Mouse (Mus musculus) neural tube, embryonic 10.5 days (tissue): ENCODE results near the gene Gm12169.
"Not testable (repeated sequence)": the region's sequence is repeated elsewhere in the genome, so short reads cannot be mapped to it uniquely, and the experiment has no call there.

Experiments
- DNase-seq: peaks from one replicate; pipeline ENCODE4 v3.0.0-alpha.2; 2017; ENCODE audit warnings: low spot score; ENCODE audit errors: extremely low spot score

The Gm12169 gene

DNA sequence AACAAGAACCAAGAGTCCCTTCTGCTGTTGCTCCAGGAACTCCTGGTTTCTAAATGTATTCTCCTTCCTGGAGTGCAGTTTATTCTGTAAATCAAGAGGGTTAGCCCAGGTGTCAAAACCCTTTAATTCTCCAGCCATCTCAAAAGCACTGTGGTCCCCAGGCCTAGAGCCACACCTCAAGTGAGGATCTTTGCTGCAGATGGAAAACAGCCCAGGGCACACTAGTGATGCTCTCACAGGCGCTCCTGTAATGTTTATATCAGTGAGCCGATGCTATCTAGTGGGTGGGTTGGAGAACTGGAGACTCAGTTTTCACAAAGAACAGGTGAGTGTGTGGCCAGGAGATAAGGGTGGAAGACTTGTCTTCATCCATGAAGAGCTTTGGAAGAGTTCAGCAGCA, at the start of gene Gm12169:
Gene Gm12169 (plus strand): TSS at position 301 of the 400 bp plus-strand sequence.
- DNase-seq, result no peak

DNA sequence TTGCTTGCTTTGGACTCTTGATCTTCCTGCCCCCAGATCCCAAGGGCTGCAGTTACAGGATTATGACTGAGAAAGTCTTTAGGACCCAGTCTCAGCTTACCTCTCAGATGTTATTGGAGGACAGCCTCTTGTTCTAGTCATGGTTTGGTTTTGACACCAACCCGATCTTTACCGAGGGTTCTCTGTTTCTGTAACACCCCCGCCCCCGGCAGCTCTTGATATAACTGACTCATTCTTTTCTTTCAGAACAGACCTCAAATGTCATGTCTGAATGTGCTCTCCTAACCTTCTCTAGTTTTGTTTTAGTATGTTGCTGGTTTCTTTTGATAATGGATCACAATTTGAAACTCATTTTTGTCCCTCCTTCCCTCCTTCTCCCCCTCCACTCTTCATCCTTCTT, 49.8 kb upstream of the Gm12169 start:
- no peak for DNase-seq

DNA sequence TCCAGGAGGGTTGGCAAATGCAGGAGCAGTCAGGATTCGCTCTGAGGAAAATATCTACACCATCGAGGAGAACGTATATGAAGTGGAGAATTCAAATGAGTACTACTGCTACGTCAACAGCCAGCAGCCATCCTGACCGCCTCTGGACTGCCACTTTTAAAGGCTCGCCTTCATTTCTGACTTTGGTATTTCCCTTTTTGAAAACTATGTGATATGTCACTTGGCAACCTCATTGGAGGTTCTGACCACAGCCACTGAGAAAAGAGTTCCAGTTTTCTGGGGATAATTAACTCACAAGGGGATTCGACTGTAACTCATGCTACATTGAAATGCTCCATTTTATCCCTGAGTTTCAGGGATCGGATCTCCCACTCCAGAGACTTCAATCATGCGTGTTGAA, 44.7 kb upstream of the Gm12169 start:
- DNase-seq, result no peak

DNA sequence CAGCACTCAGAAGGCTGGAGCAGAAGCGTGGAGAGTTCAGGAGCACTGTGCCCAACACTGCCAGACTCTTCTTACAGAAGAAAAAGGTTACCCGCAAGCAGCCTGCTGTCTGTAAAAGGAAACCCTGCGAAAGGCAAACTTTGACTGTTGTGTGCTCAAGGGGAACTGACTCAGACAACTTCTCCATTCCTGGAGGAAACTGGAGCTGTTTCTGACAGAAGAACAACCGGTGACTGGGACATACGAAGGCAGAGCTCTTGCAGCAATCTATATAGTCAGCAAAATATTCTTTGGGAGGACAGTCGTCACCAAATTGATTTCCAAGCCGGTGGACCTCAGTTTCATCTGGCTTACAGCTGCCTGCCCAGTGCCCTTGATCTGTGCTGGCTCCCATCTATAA, 43.5 kb upstream of the Gm12169 start:
- no peak for DNase-seq

DNA sequence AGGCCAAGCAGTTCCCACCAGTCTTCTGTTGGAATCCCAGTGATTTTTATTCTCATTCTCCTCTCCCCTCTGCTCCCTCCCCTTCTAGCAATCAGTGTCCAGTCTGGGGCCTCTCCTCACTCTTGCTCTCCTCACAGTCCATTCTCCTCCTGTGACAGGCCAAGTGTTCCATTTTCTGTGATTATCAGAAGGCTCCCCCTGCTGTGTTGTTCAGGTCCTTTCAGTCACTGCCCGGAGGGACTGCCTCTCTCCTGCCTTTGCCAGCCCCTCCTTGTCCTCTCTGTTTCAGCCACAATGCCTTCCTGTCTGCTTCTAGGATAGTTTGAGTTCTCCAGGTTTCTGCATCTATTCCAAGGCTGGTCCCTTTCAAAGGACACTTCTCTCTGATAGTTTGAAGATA, 35.8 kb upstream of the Gm12169 start:
- DNase-seq, result no peak

DNA sequence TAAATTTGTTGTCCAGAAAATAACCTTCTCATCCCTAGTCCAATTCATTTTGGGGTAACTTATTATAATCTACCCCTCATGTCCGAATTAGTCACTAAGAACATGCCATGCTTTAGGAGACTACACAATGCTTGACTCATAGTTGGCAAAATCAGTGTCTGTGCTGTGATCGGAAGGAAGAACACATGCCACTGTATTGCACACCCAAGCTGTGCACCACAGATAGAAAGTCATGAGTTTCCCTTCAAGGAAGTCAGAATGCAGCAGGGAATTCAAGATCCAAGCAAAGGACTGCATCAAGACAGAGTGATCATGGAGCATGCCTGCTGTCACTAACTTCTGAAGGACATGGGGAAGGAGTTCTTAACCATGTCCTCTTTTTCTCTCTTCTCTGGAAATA, 35.4 kb upstream of the Gm12169 start:
- DNase-seq, result no peak

DNA sequence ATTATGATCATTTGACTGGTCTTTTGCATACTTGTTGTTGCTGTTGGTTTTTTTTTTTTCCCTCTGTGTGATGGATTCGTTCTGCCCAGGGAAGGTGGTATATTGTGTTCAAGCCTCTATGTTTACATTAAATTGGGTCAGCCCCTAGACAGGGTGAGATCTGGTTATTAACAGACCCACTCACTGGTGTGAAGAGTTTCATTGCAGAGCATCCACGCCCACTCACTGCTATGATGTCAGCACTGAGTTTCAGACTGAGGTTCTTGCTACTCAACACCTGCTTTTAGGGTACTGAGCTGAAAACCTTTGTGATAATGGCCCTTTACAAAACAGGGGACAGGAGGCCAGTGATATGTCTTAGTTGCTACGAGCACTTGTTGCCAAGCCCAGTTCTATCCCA, 16.9 kb upstream of the Gm12169 start:
- no peak for DNase-seq

DNA sequence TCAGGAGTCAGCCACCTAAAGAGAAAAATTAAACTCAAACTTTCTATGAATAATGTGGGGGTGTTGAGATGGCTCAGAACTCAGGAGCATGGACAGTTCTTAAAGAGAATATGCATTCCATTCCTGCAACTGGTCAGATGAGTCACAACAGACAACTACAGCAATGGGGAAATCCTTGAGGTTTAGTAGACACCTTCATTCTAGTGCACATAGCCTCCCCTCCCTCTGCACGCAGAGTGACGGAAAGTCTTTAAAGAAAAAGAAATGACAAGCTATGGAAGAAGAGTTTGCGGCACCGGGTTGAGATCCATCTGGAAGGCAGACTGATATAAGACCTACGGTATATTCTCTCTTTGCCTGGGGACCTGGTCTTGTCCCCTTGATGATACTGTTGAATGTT, 14.1 kb upstream of the Gm12169 start:
- no peak for DNase-seq

DNA sequence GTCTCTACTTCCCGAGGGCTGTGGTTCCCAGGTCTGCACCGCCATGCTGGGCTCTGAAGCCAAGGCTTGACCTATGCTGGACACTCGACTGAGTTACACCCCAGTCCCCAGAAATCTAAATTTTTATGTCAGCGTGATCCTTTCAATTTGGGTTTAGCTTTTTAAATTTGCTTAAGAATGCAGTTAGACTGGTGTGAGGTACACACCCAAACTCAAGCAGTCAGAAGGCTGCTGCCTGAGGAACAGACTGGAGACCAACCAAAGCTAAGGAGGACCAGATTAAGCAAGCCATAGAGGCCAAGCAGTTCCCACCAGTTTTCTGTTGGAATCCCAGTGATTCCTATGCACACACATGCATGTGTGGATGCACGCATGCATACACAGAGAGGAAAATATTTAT, 2.7 kb upstream of the Gm12169 start:
- DNase-seq, result not testable (repeated sequence)

DNA sequence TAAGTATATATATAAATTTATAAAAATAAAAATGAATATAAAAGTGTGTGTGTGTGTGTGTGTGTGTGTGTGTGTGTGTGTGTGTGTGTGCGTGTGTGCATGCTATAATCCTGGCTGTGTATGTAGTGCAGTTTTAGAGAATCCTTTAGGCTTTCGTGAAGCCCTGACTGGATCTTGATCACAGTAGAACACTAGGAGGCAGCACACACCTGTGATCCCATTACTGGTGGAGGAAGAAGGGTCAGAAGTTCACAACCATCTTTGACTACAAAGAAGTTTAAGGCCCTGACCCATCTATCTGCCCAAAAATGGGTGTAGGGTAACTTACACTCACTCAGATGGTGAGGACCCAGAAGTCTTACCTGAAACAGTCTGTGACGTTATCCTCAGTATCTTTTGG, 1.3 kb upstream of the Gm12169 start:
- DNase-seq, result no peak

DNA sequence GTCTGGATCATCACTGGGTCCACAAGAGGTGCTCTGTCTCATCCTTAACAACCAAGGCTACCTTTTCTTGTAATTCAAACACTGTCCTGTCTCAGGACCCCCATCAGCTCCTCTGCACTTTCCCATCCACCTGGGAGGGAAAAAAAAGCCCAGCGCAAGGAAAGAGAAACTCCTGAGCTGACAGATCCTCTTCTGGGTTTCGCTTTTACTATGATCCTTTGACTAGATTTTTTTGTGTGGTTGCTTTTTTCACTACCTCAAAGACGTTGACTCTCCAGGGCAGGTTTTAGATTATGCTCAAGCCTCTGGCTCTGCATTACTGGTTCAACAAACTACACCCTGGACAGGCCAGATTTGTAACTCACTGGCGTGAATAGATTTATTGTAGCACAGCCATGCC, 6.1 kb downstream of the Gm12169 start:
- DNase-seq, result no peak

DNA sequence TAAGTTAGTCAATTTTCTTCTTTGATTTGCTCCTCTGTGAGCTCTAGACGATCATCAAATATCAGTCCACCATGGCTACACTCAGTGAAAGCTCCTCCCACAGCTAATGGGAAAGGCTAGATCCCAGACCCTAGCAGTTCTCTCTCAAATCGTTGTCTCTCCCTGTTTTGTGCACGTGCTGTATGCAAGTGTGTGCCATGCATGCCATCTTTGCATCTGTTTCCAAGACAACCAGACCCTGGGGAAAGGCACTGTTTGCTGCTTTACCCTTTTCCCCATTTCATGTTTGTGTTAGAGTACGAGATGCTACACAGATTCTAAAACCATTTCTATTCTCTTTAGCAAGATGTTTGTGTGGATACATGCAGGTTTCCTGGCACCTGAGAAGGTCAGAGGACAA, 13.0 kb downstream of the Gm12169 start:
- no peak for DNase-seq

DNA sequence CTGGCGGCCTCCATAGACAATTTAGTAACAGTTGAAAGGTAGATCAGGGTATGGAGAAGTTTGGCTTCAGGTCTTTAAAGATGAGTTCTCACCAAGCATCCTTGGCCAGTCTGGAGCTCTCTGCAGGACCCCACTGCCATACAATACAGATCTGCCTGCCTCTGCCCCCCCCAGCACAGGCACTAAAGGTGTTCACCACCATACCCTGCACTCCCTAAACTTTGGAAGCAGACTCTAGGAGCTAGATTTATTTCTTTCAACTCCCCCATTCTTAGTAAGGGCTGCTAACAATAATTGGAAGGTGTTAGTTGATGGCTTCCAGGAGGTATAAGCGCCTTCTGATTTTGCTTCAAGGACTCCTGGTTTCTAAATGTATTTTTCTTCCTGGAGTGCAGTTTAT, 19.5 kb downstream of the Gm12169 start:
- DNase-seq, result no peak

DNA sequence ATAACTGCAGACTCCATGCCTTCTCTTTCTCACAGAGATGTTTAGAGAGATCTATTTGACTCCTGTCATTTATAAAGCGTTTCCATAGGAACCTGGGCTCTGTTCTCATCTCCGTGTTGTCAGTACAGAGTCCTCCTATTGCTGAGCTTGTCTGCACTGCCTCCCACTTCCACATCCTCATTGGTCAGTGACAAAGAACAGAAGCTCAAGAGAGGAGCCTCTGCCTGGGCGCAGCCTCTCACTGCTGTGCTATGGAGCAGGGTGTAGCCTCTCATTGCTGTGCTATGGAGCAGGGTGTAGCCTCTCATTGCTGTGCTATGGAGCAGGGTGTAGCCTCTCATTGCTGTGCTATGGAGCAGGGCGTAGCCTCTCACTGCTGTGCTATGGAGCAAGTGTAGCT, 25.7 kb downstream of the Gm12169 start:
- no peak for DNase-seq

DNA sequence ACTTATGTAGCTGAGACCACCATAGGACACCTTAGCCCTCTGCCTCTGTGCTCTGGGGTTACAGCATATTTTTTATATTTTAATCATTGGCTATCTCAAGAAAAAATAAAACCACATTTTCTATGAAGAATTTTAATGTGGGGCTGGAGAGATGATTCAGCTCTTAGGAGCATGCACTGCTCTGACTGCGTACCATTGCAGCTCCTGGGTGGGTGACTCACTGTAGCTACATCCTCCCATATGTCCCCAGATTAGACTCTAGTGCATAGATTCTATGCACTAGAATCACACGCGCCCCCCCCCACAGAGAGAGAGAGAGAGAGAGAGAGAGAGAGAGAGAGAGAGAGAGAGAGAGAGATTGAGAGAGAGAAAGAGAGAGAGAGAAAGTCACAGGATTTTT, 28.7 kb downstream of the Gm12169 start:
- DNase-seq, result no peak

DNA sequence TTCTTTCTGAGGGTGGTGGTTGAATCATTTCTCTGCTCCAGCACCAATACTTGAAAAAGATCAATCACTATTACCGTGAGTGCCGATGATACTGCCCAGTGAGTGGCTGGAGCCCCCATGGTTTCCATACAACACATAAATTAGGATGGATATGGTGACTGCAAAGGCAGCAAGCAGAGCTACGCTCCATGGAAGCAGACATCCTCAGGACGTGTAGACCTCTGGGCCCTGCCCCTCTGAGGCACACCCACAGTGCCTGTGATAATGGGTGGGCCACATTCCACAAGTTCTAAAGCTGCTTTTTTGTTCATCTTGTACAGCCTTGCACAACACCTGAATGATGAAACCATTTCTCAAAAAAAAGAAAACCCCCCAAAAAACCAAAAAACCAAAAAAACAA, 37.1 kb downstream of the Gm12169 start:
- DNase-seq, result no peak

DNA sequence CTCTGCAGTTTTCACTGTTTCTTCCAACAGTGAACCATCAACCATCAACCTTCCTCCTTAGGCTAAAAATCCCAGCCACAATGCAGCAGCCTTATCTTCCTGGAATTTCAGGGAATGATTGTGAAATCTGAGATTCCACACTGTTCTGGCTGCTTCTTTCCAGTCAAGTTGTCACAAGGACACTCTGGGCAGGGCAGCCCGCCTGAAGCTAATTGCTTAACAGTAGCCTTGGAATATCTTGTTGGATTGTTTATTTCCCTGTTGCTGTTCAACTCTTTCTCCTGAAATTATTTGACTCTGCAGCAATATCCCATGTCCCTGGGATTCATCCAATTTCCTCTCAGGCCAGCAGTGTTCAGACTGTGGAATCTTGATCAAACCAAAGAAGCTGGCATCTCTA, 40.7 kb downstream of the Gm12169 start:
- DNase-seq, result no peak

DNA sequence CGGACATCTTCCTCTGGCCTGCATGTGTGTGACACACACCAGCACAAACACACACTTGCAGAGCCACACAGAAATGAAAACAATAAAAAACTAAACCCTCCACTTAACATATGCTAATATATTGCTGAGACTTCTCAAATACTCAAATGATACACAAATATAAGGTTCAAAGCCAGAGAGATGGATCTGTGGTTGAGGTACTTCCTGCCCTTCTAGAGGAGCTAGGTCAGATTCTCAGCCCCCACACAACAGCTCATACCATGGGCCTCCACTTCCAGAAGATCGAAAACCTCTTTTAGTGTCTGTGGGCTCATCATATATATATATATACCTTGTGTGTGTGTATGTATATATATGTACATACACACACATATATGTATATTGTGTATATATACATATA, 42.0 kb downstream of the Gm12169 start:
- no peak for DNase-seq

DNA sequence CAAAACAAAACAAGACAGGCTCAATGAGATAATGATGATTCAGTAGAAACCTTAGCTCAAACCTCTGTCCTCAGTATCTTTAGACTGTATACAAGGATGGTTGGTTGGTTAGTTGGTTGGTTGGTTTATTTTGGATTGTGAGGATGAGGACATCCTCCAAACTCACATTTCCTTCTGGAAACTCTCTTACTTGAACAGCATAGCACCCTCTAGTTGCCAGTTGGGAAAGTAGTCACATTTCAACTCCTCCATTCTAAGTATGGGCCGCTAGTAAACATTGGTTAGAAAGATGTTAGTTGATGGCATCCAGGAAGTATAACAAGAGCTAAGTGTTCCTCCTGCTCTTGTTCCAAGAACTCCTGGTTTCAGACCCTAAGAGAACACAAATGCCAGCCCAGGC, 45.1 kb downstream of the Gm12169 start:
- no peak for DNase-seq

DNA sequence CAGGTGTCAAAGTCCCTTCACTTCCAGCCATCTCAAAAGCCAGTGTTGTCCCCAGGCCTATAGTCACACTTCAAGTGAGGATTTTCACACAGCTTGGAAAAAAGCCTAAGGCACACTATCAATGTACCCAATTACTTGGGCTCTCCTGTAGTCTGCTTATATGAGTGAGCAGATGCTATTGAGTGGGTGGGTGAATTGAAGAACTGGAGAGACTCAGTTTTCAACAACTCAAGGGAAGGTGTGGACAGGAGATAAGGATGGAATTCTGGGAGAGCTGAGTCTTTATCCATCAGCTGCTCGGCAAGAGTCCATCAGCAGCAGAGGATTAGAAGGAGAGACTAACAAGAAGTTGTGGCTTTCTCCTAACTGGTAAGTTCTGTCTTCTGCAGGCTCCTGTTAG, 47.3 kb downstream of the Gm12169 start, which contains the start of gene BC053393:
Gene BC053393 (plus strand): TSS at position 210 of the 400 bp plus-strand sequence.
- no peak for DNase-seq

DNA sequence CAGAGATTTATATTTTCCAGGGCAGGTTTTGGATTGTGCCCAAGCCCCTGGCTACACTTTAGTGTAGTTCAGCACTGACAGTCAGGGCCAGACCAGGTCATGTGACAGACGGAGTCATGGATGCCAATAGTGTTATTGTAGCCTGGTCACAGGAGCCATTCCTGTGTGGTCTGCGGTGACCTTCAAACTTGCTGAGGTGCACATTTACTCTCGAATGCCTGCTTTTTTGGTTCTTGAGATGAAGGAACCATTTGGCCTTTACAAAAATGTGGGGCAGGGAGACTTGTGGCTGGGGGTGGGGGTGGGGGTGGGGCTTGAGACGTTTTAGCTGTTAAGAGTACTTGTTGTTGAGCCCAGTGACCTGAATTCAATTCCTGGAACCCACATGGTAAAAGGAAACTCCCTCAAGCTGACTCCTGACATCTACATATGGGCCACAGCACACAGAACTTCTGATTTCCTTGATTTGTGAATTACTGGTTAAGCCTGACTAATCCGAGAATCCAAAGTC, 54.8 kb downstream of the Gm12169 start:
- DNase-seq, result no peak

DNA sequence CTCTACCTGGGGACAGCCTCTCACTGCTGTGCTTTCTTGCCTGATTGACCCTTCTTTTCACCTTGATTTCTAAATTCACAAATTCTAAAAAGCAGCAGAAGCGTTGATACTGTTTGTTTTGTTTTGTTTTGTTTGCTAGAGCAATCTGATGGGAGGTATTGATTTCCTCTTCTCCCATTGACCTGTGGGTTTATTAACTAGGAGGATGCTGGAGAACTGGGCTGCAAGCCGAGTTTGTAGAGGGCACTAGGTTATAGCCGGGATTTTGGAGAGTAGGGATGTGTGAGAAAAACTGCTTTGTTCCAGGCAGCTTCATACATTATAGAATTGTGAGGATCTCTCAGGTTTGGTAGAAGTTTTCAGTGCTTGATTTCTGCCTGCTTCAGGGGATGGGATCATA, 56.4 kb downstream of the Gm12169 start:
- DNase-seq, result no peak

DNA sequence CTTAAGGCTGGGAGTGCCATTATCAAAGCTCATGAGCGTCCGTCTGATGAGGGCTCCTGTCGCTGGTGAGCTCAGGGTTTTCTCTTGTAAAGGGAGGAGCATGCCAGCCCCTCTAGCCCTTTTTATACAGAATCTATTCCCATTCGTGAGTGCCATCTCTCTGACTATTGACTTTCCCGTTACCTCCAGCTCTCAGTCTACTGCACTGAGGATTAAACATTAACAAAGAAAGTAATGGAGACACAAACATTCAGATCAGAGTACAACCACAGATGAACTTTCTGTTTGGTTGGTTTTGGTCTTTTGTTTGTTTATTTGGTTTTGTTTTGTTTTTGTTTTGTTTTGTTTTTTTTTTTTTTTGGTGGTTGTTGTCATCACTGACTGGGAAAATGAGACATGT, 58.7 kb downstream of the Gm12169 start:
- DNase-seq, result no peak
